Mouse (Mus musculus): ENCODE results near the gene Adamtsl1.

Adamtsl1 gene

GRCm38 (mm10) chr4:86046881-86047280 lies 532.9 kb downstream of the Adamtsl1 start:
- DNase-seq (ENCODE audit: low read depth, low spot score) = no peak

- DNase-seq (ENCODE audit: low read depth, low spot score) = peak; percentile 68
Observed at GRCm38 (mm10) chr4:86053487-86054237, 539.7 kb downstream of the Adamtsl1 start.

GRCm38 (mm10) chr4:86060614-86061013 lies 546.6 kb downstream of the Adamtsl1 start:
- no peak for DNase-seq (ENCODE audit: low read depth, low spot score)

- no peak for DNase-seq (ENCODE audit: low read depth, low spot score)
Observed at GRCm38 (mm10) chr4:86068376-86068775, 554.4 kb downstream of the Adamtsl1 start.

- DNase-seq (ENCODE audit: low read depth, low spot score) = no peak
Observed at GRCm38 (mm10) chr4:86068875-86069718, 555.1 kb downstream of the Adamtsl1 start.

- no peak for DNase-seq (ENCODE audit: low read depth, low spot score)
Observed at GRCm38 (mm10) chr4:86074871-86075270, 560.9 kb downstream of the Adamtsl1 start.

GRCm38 (mm10) chr4:86077355-86077754 lies 563.4 kb downstream of the Adamtsl1 start:
- DNase-seq (ENCODE audit: low read depth, low spot score) = no peak

- DNase-seq (ENCODE audit: low read depth, low spot score) = no peak
Observed at GRCm38 (mm10) chr4:86077854-86078253, 563.9 kb downstream of the Adamtsl1 start.

GRCm38 (mm10) chr4:86087508-86087907 lies 573.5 kb downstream of the Adamtsl1 start:
- DNase-seq (ENCODE audit: low read depth, low spot score) = no peak

GRCm38 (mm10) chr4:86103207-86103606 lies 589.2 kb downstream of the Adamtsl1 start:
- DNase-seq (ENCODE audit: low read depth, low spot score) = no peak

- no peak for DNase-seq (ENCODE audit: low read depth, low spot score)
Observed at GRCm38 (mm10) chr4:86108325-86108724, 594.4 kb downstream of the Adamtsl1 start.

- no peak for DNase-seq (ENCODE audit: low read depth, low spot score)
Observed at GRCm38 (mm10) chr4:86119067-86119466, 605.1 kb downstream of the Adamtsl1 start.

GRCm38 (mm10) chr4:86122431-86122830 lies 608.5 kb downstream of the Adamtsl1 start:
- DNase-seq (ENCODE audit: low read depth, low spot score) = no peak

- no peak for DNase-seq (ENCODE audit: low read depth, low spot score)
Observed at GRCm38 (mm10) chr4:86124374-86124773, 610.4 kb downstream of the Adamtsl1 start.

- DNase-seq (ENCODE audit: low read depth, low spot score) = no peak
Observed at GRCm38 (mm10) chr4:86126636-86127035, 612.7 kb downstream of the Adamtsl1 start.

- DNase-seq (ENCODE audit: low read depth, low spot score) = no peak
Observed at GRCm38 (mm10) chr4:86158551-86158950, 644.6 kb downstream of the Adamtsl1 start.

GRCm38 (mm10) chr4:86159362-86159761 lies 645.4 kb downstream of the Adamtsl1 start:
- no peak for DNase-seq (ENCODE audit: low read depth, low spot score)

- DNase-seq (ENCODE audit: low read depth, low spot score) = no peak
Observed at GRCm38 (mm10) chr4:86170763-86171162, 656.8 kb downstream of the Adamtsl1 start.

GRCm38 (mm10) chr4:86171461-86171860 lies 657.5 kb downstream of the Adamtsl1 start:
- no peak for DNase-seq (ENCODE audit: low read depth, low spot score)

GRCm38 (mm10) chr4:86177471-86177870 lies 663.5 kb downstream of the Adamtsl1 start:
- no peak for DNase-seq (ENCODE audit: low read depth, low spot score)

- no peak for DNase-seq (ENCODE audit: low read depth, low spot score)
Observed at GRCm38 (mm10) chr4:86178116-86178515, 664.1 kb downstream of the Adamtsl1 start.

- DNase-seq (ENCODE audit: low read depth, low spot score) = peak; percentile 23
Observed at GRCm38 (mm10) chr4:86183701-86184173, 669.8 kb downstream of the Adamtsl1 start.

GRCm38 (mm10) chr4:86189853-86190252 lies 675.9 kb downstream of the Adamtsl1 start:
- DNase-seq (ENCODE audit: low read depth, low spot score) = no peak
